Mouse (Mus musculus): Measurements from ENCODE around the gene Nptx1.

DNA sequence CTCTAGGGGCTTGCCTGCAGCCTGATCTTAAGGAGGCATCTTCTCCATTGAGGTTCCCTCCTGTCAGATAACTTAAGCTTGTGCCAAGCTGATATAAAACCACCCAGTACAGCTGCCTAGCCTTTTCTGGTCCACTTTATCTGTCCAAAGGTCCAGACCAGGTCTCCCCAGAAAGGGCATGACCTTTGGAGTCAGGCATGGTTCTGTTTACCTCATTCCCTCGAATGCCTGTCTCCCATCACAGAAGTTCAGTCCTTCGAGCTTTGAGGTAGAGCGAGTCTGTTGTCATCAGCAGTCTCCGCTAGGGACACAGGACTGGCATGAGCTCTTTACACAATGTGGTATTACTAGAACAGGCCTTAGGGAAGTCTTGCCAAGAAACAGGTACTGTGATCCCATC lies 41.2 kb downstream of the Nptx1 start:
- TF ChIP-seq EP300 (IDR thresholded peaks at IDR 0.05; ENCODE audit: low read depth) (no peak), CTCF (IDR thresholded peaks at IDR 0.05; ENCODE audit: low read depth) (no peak)
